Mouse (Mus musculus): ENCODE results near the gene Ip6k1.

Ip6k1 gene

GRCm38 (mm10) chr9:108027867-108028266, 25.6 kb downstream of the Ip6k1 start:
- in situ Hi-C loops (cut with MboI, MseI) = no loop called here

DNA sequence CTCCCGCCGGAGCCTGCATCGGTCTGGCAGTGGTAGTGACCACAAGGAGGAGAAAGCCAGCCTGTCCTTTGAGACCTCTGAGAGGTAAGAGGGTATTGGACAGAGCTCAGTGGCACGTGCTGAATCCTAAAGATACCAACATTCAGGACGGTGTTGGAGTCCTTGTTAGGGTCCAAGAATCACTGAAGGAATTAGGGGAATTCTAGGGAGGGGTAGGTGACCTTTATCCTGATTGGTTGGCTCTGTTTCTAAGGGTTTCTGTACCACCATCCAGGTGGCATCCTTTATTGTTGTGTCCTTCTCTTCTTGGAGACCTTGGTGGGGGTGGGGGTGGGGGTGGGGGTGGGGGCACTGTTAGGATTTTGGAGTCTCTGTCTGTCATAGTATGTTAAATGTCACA, 29.8 kb downstream of the Ip6k1 start:
- in situ Hi-C loops (cut with MboI, MseI) = no loop called here

GRCm38 (mm10) chr9:108035331-108036156, 33.2 kb downstream of the Ip6k1 start:
- in situ Hi-C loops (cut with MboI, MseI) = no loop called here

DNA sequence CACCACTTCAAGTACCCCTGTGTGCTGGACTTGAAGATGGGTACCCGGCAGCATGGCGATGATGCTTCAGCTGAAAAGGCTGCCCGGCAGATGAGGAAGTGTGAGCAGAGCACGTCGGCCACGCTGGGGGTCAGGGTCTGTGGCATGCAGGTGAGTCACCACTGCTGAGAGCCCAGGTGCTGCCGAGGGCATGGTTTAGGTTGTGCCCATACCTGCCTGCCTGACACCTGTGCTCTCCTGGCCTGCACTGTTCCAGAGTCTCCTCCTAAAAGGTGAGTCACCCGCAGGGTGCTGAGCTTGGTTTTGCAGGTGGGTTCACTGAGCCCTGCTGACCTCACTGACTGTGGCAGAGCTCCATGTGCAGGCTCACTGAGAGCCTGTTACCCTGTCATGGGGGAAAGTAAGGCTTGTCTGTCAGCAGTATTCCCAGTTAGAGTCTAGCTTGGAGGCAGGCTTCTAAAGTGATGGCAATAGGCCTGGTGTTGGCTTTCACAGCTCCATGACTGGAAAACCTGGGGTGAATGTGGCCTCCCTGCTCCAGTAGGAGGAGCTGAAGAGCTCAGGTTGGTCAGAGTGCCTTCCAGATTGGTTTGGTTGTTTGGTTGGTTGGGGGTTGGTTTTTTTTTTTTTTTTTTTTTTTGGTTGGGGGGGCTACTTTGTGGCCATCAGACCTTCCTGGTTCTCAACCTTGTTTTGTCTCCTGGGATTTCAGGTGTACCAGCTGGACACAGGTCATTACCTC, 42.6 kb downstream of the Ip6k1 start:
- in situ Hi-C loops (cut with MboI, MseI) = loop anchor here (10.0 kb wide), 1 partner anchor 1260 kb away; the partner anchor contains the start of gene Rad54l2

DNA sequence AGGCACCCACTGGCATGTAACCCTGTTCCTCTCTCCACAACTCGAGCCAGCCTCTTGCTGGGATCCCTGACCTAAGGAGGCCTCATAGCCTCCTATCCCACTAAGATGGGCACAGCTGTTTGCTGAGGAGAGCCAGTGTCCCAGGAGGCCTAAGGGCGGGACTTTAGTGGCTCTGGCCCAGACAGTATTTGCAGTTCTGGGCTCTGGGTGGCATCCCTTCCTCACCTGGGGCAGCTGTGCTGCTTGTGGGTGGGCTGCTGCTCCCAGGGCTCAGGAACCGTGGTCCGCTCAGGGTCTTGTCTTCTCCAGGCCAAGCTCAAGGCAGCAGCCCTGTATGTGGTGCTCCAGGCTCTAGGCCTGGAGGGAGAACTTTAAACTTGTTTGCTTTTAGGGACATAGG, 44.3 kb downstream of the Ip6k1 start:
- in situ Hi-C loops (cut with MboI, MseI) = loop anchor here (10.0 kb wide), 1 partner anchor 1262 kb away; the partner anchor contains the start of gene Rad54l2

- in situ Hi-C loops (cut with MboI, MseI) = loop anchor here (10.0 kb wide), 1 partner anchor 1263 kb away; the partner anchor contains the start of gene Rad54l2
Measured at GRCm38 (mm10) chr9:108047601-108048565, 45.6 kb downstream of the Ip6k1 start.

DNA sequence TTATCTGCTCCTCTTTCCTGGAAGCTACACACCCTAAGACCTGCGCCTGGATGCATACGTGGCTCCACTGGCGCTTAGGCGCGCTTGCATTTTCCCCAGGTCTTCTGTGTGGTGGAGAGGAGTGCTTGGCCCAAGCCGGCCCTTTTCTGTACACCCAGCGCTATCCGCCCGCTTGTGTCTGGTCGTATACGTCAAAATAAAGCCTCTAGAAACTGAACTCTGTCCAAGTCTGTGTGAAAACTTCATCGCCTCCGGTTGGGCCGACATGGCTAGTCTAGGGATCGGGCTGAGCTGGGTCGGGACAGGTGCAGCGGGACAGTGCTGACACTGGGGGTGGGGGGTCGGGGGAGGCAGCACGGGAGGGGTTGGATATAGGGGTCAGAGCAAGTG, 46.3 kb downstream of the Ip6k1 start:
- in situ Hi-C loops (cut with MboI, MseI) = loop anchor here (10.0 kb wide), 1 partner anchor 1264 kb away; the partner anchor contains the start of gene Rad54l2

- in situ Hi-C loops (cut with MboI, MseI) = loop anchor here (10.0 kb wide), 1 partner anchor 1264 kb away; the partner anchor contains the start of gene Rad54l2
Measured at GRCm38 (mm10) chr9:108049016-108049455, 46.7 kb downstream of the Ip6k1 start, which contains the start of gene Gmppb. Gene Gmppb (plus strand): TSS chr9:108049242.

- in situ Hi-C loops (cut with MboI, MseI) = loop anchor here (10.0 kb wide), 1 partner anchor 1265 kb away; the partner anchor contains the start of gene Rad54l2
Measured at GRCm38 (mm10) chr9:108049561-108050251, 47.4 kb downstream of the Ip6k1 start.

GRCm38 (mm10) chr9:108051184-108051930, 49.1 kb downstream of the Ip6k1 start:
- in situ Hi-C loops (cut with MboI, MseI) = no loop called here

- in situ Hi-C loops (cut with MboI, MseI) = no loop called here
Measured at GRCm38 (mm10) chr9:108051931-108052220, 49.6 kb downstream of the Ip6k1 start.

GRCm38 (mm10) chr9:108052411-108052810, 50.1 kb downstream of the Ip6k1 start:
- in situ Hi-C loops (cut with MboI, MseI) = no loop called here

DNA sequence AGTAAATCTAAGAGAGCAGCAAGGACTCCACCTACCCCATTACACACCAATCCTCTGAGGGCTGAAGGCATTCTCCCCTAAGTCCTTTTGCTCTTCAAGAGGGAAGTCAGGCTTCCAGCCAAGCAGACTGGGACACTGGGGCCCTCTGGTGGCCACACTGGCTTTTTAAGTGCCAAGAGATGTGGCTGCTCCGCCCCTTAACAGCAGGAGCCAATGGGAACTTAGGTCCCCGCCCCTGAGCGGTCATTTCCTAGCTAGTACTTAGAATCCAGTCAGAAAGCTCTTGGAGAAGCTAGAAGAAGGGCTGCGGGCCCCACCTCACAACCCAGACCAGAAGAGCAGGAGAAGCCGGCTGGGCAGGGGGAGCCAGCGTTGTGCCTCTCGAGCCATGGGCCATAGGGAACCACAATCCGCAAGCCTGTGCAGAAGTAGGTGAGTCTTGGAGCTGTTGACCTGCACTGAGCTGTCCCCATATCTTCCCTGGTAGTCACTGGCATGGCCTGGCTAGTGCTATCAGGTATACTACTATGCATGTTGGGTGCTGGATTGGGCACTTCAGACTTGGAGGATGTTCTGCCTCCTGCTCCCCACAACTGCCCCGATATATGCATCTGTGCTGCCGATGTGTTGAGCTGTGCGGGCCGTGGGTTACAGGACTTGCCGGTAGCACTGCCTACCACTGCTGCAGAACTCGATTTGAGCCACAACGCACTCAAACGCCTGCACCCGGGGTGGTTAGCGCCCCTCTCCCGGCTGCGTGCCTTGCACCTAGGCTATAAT, 50.8 kb downstream of the Ip6k1 start, which contains the start of gene Amigo3:
TSS of gene Amigo3 (plus strand) at position 275 of the 780 bp plus-strand sequence.
- in situ Hi-C loops (cut with MboI, MseI) = no loop called here

- in situ Hi-C loops (cut with MboI, MseI) = no loop called here
Measured at GRCm38 (mm10) chr9:108053665-108054225, 51.4 kb downstream of the Ip6k1 start.

DNA sequence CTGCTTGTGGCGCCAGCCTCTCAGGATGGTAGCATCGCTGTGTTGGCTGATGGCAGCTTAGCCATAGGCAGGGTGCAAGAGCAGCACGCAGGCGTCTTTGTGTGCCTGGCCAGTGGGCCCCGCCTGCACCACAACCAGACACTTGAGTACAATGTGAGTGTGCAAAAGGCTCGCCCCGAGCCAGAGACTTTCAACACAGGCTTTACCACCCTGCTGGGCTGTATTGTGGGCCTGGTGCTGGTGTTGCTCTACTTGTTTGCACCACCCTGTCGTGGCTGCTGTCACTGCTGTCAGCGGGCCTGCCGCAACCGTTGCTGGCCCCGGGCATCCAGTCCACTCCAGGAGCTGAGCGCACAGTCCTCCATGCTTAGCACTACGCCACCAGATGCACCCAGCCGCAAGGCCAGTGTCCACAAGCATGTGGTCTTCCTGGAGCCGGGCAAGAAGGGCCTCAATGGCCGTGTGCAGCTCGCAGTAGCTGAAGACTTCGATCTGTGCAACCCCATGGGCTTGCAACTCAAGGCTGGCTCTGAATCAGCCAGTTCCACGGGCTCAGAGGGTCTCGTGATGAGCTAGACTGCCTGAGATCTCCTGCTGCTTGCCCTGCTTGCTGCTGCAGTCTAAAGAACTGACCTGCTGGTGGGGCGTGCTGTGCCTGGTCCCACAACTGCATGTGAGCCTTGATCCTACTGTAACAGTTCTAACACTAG, 52.2 kb downstream of the Ip6k1 start:
- in situ Hi-C loops (cut with MboI, MseI) = loop anchor here (5.0 kb wide), 1 partner anchor 37 kb away; no protein-coding TSS in a partner anchor

DNA sequence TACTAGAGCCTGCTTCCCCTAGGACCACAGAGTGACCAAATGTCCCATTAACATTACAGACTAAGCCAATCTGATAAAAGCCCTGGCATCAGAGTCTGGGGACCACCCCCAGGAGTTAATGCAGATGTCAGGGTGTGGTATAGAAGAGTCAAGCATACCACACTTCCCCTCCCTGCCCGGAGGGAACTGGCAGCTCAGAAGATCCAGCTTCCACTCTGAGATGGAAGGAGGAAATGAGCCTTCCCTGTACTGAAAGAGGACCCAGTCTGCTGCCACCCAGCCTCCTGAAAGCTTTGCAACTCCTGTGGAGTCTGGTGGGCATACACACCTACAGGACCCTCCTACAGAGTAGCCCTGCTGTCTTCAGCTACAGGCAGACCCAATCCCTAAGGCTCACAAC, 52.8 kb downstream of the Ip6k1 start:
- in situ Hi-C loops (cut with MboI, MseI) = loop anchor here (5.0 kb wide), 1 partner anchor 38 kb away; no protein-coding TSS in a partner anchor

GRCm38 (mm10) chr9:108055661-108056237, 53.4 kb downstream of the Ip6k1 start:
- in situ Hi-C loops (cut with MboI, MseI) = loop anchor here (5.0 kb wide), 1 partner anchor 38 kb away; no protein-coding TSS in a partner anchor
